Comparison of ENCODE assay signal across 11 mouse cellular contexts in the genomic region with DNA sequence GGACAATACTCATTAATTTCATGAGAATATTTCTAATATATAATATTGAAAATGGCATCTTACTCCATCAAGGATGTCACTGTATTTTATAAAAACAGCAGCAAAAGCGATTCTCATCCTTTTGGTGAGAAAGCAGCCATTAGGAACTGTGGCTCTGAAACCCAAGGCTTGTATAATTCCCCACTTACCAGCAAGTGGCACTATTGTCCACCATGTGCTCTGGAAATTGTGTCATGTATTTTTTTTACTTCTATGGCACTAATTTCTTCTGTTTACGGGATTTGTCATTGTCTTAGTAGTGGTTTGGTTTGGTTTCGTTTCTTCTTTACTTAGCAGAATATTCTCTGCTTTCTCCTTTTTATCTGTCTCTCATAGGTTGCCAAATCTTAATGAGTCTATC.
DNase-seq lines count a peak whose midpoint lies in the region; ATAC-seq and TF ChIP-seq lines count a peak whose summit lies in the region.
"Had no signal": no experiment of that assay in that cellular context is flagged by ENCODE, and none has a peak within 500 bp of the region (broad histone marks: within the 10 kb centered on the region; RNA-seq: fewer than 3 reads in every experiment).

No protein-coding gene starts in this region.

- no peaks in the 10 kb centered on the region for H3K4me1 ChIP-seq in hindbrain, postnatal 0 days (ENCODE audit: insufficient read depth, low read length)
- no peaks in the 10 kb centered on the region for H3K4me1 ChIP-seq in hindbrain, embryonic 12.5 days
- no peaks in the 10 kb centered on the region for H3K4me1 ChIP-seq in hindbrain, embryonic 10.5 days (replicated peaks)
- H3K4me1 ChIP-seq: embryonic facial prominence, embryonic 15.5 days; hindbrain, embryonic 15.5 days; limb, embryonic 12.5 days had no signal

- peak; percentile 80 for TF ChIP-seq CTCF in hindbrain, postnatal 0 days (IDR thresholded peaks at IDR 0.05; ENCODE audit: low read depth)

- ATAC-seq in hindbrain, postnatal 0 days: no peak
- ATAC-seq in hindbrain, embryonic 12.5 days (ENCODE audit: low FRiP score): no peak

- no peak overlapping the region for H3K4me2 ChIP-seq in hindbrain, postnatal 0 days (ENCODE audit: low read depth, low read length)
- no peak overlapping the region for H3K4me2 ChIP-seq in hindbrain, embryonic 12.5 days (replicated peaks)
- H3K4me2 ChIP-seq: embryonic facial prominence, embryonic 15.5 days; hindbrain, embryonic 15.5 days; limb, embryonic 12.5 days had no signal

- H3K9ac ChIP-seq in hindbrain, postnatal 0 days (replicated peaks; ENCODE audit: low read length): no peak overlapping the region
- no peak overlapping the region for H3K9ac ChIP-seq in hindbrain, embryonic 12.5 days
- H3K9ac ChIP-seq: embryonic facial prominence, embryonic 15.5 days; hindbrain, embryonic 15.5 days; limb, embryonic 12.5 days had no signal

- H3K27me3 ChIP-seq in hindbrain, postnatal 0 days (ENCODE audit: insufficient read depth, low read length): no peaks in the 10 kb centered on the region
- no peaks in the 10 kb centered on the region for H3K27me3 ChIP-seq in hindbrain, embryonic 12.5 days
- no peaks in the 10 kb centered on the region for H3K27me3 ChIP-seq in hindbrain, embryonic 10.5 days (ENCODE audit: insufficient read depth, poor library complexity, severe bottlenecking)
- H3K27me3 ChIP-seq: embryonic facial prominence, embryonic 15.5 days; hindbrain, embryonic 15.5 days; limb, embryonic 12.5 days had no signal

- no peak overlapping the region for H3K27ac ChIP-seq in hindbrain, postnatal 0 days
- no peak overlapping the region for H3K27ac ChIP-seq in hindbrain, embryonic 12.5 days
- no peak overlapping the region for H3K27ac ChIP-seq in hindbrain, embryonic 10.5 days
- H3K27ac ChIP-seq: embryonic facial prominence, embryonic 15.5 days; hindbrain, embryonic 15.5 days; limb, embryonic 12.5 days had no signal

- H3K9me3 ChIP-seq in hindbrain, postnatal 0 days (ENCODE audit: low read length): no peaks in the 10 kb centered on the region
- peaks cover 3% of the 10 kb centered on the region; the same call in 1 of the 2 replicates for H3K9me3 ChIP-seq in hindbrain, embryonic 12.5 days (replicated peaks)
- H3K9me3 ChIP-seq in hindbrain, embryonic 10.5 days: peaks cover 8% of the 10 kb centered on the region
- H3K9me3 ChIP-seq: hindbrain, embryonic 15.5 days had no signal

- DNase-seq in hindbrain, postnatal 0 days (ENCODE audit: low spot score): peak; percentile 73
- peak; percentile 52 for DNase-seq in A20 (ENCODE audit: low read depth, low spot score)
- DNase-seq in ES-CJ7 (ENCODE audit: low read depth, low spot score): peak; percentile 3
- DNase-seq in lung, postnatal 25 days (ENCODE audit: low spot score): peak; percentile 7
- DNase-seq in ovary, postnatal 14 days (ENCODE audit: low spot score): no peak
- no peak for DNase-seq in gastrocnemius, adult 18-20 months (ENCODE audit: low spot score)
- no peak for DNase-seq in hindbrain, embryonic 10.5 days (ENCODE audit: low spot score)

- 58% methylated on average over 3 of the region's 3 CpGs for WGBS in hindbrain, postnatal 0 days
- WGBS in hindbrain, embryonic 12.5 days: 73% methylated on average over 3 of the region's 3 CpGs
- WGBS in hindbrain, embryonic 10.5 days: 71% methylated on average over 3 of the region's 3 CpGs

- no peak overlapping the region for H3K4me3 ChIP-seq in hindbrain, postnatal 0 days (ENCODE audit: low read length)
- H3K4me3 ChIP-seq in hindbrain, embryonic 12.5 days: no peak overlapping the region
- no peak overlapping the region for H3K4me3 ChIP-seq in hindbrain, embryonic 10.5 days
- H3K4me3 ChIP-seq: embryonic facial prominence, embryonic 15.5 days; hindbrain, embryonic 15.5 days; limb, embryonic 12.5 days had no signal

- no peaks in the 10 kb centered on the region for H3K36me3 ChIP-seq in hindbrain, postnatal 0 days (ENCODE audit: insufficient read depth, low read length)
- no peaks in the 10 kb centered on the region for H3K36me3 ChIP-seq in hindbrain, embryonic 12.5 days
- no peaks in the 10 kb centered on the region for H3K36me3 ChIP-seq in hindbrain, embryonic 10.5 days
- H3K36me3 ChIP-seq: embryonic facial prominence, embryonic 15.5 days; hindbrain, embryonic 15.5 days; limb, embryonic 12.5 days had no signal

Comparison
In these comparisons a context has a peak if more than half of its experiments do, and no peak if none do; other contexts are left out.
1. DNase-seq: peak in hindbrain, postnatal 0 days (single experiment), A20 (single experiment), ES-CJ7 (single experiment) and lung, postnatal 25 days (single experiment); none in ovary, postnatal 14 days (single experiment), gastrocnemius, adult 18-20 months (single experiment) and hindbrain, embryonic 10.5 days (single experiment).